Mouse (Mus musculus): ENCODE results near the gene Kif26b. TPM values are rescaled to one million over a fixed set of nuclear protein-coding genes. Genes with fewer than 3 reads are reported as not detected.

Kif26b gene
- polyA plus RNA-seq, 1 experiment from 2014 or later: 4.7 TPM

- Histone ChIP-seq H3K4me1 (peaks cover 16% of the 10 kb centered on the region), H3K4me3 (no peak overlapping the region), H3K9me3 (no peaks in the 10 kb centered on the region), H3K27me3 (ENCODE audit: poor library complexity, severe bottlenecking) (no peaks in the 10 kb centered on the region), H3K27ac (no peak overlapping the region), H3K36me3 (replicated peaks) (no peaks in the 10 kb centered on the region)
- no peak for DNase-seq (ENCODE audit: extremely low spot score, low spot score)
- WGBS: 69% methylated on average over 5 of the region's 5 CpGs
These were observed 132.6 kb downstream of the Kif26b start for GRCm38 (mm10) chr1:178661556-178661955.

GRCm38 (mm10) chr1:178663539-178663938 lies 134.6 kb downstream of the Kif26b start:
- H3K4me3 ChIP-seq: no peak overlapping the region
- no peak for DNase-seq (ENCODE audit: extremely low spot score, low spot score)
- H3K36me3 ChIP-seq (replicated peaks): no peaks in the 10 kb centered on the region
- peaks cover 17% of the 10 kb centered on the region for H3K4me1 ChIP-seq
- no peak overlapping the region for H3K27ac ChIP-seq
- 97% methylated on average over 1 of the region's 1 CpGs for WGBS
- no peaks in the 10 kb centered on the region for H3K27me3 ChIP-seq (ENCODE audit: poor library complexity, severe bottlenecking)
- no peaks in the 10 kb centered on the region for H3K9me3 ChIP-seq

GRCm38 (mm10) chr1:178664271-178664969 lies 135.5 kb downstream of the Kif26b start:
- Histone ChIP-seq H3K4me1 (peaks cover 20% of the 10 kb centered on the region), H3K9me3 (no peaks in the 10 kb centered on the region), H3K27ac (no peak overlapping the region), H3K36me3 (replicated peaks) (no peaks in the 10 kb centered on the region), H3K4me3 (no peak overlapping the region), H3K27me3 (ENCODE audit: poor library complexity, severe bottlenecking) (no peaks in the 10 kb centered on the region)
- 73% methylated on average over 5 of the region's 5 CpGs for WGBS
- DNase-seq (ENCODE audit: extremely low spot score, low spot score): no peak

- DNase-seq (ENCODE audit: extremely low spot score, low spot score): no peak
- Histone ChIP-seq H3K4me3 (no peak overlapping the region), H3K9me3 (no peaks in the 10 kb centered on the region), H3K27ac (no peak overlapping the region), H3K36me3 (replicated peaks) (no peaks in the 10 kb centered on the region), H3K4me1 (peaks cover 18% of the 10 kb centered on the region), H3K27me3 (ENCODE audit: poor library complexity, severe bottlenecking) (no peaks in the 10 kb centered on the region)
- 83% methylated on average over 7 of the region's 7 CpGs for WGBS
These were observed 137.6 kb downstream of the Kif26b start for GRCm38 (mm10) chr1:178666524-178666923.

GRCm38 (mm10) chr1:178667808-178668207 lies 138.9 kb downstream of the Kif26b start:
- 89% methylated on average over 7 of the region's 7 CpGs for WGBS

GRCm38 (mm10) chr1:178668907-178669306 lies 140.0 kb downstream of the Kif26b start:
- no peaks in the 10 kb centered on the region for H3K27me3 ChIP-seq (ENCODE audit: poor library complexity, severe bottlenecking)
- H3K4me3 ChIP-seq: no peak overlapping the region
- no peaks in the 10 kb centered on the region for H3K9me3 ChIP-seq
- H3K36me3 ChIP-seq (replicated peaks): no peaks in the 10 kb centered on the region
- H3K4me1 ChIP-seq: peaks cover 23% of the 10 kb centered on the region
- WGBS: 92% methylated on average over 4 of the region's 4 CpGs
- no peak overlapping the region for H3K27ac ChIP-seq
- DNase-seq (ENCODE audit: extremely low spot score, low spot score): no peak

More at GRCm38 (mm10) chr1:178667808-178668207, 138.9 kb downstream of the Kif26b start:
- DNase-seq (ENCODE audit: extremely low spot score, low spot score): no peak
- Histone ChIP-seq H3K4me3 (no peak overlapping the region), H3K27me3 (ENCODE audit: poor library complexity, severe bottlenecking) (no peaks in the 10 kb centered on the region), H3K4me1 (peaks cover 19% of the 10 kb centered on the region), H3K36me3 (replicated peaks) (no peaks in the 10 kb centered on the region), H3K9me3 (no peaks in the 10 kb centered on the region), H3K27ac (no peak overlapping the region)

- no peak overlapping the region for H3K4me3 ChIP-seq
- WGBS: 63% methylated on average over 7 of the region's 7 CpGs
- H3K27me3 ChIP-seq (ENCODE audit: poor library complexity, severe bottlenecking): no peaks in the 10 kb centered on the region
- DNase-seq (ENCODE audit: extremely low spot score, low spot score): no peak
- no peak overlapping the region for H3K27ac ChIP-seq
- H3K36me3 ChIP-seq (replicated peaks): no peaks in the 10 kb centered on the region
- peaks cover 23% of the 10 kb centered on the region for H3K4me1 ChIP-seq
- H3K9me3 ChIP-seq: no peaks in the 10 kb centered on the region
These were observed 144.1 kb downstream of the Kif26b start for GRCm38 (mm10) chr1:178673051-178673450.

- no peak for DNase-seq (ENCODE audit: extremely low spot score, low spot score)
- no peak overlapping the region for H3K4me3 ChIP-seq
- no peaks in the 10 kb centered on the region for H3K36me3 ChIP-seq (replicated peaks)
- no peak overlapping the region for H3K27ac ChIP-seq
- 84% methylated on average over 2 of the region's 2 CpGs for WGBS
- peaks cover 22% of the 10 kb centered on the region for H3K4me1 ChIP-seq
- H3K27me3 ChIP-seq (ENCODE audit: poor library complexity, severe bottlenecking): no peaks in the 10 kb centered on the region
- H3K9me3 ChIP-seq: no peaks in the 10 kb centered on the region
These were observed 144.6 kb downstream of the Kif26b start for GRCm38 (mm10) chr1:178673506-178673905.

- no peaks in the 10 kb centered on the region for H3K36me3 ChIP-seq (replicated peaks)
- no peak overlapping the region for H3K27ac ChIP-seq
- no peak for DNase-seq (ENCODE audit: extremely low spot score, low spot score)
- H3K4me3 ChIP-seq: no peak overlapping the region
- H3K9me3 ChIP-seq: no peaks in the 10 kb centered on the region
- H3K4me1 ChIP-seq: peaks cover 19% of the 10 kb centered on the region
- H3K27me3 ChIP-seq (ENCODE audit: poor library complexity, severe bottlenecking): no peaks in the 10 kb centered on the region
- WGBS: 95% methylated on average over 3 of the region's 3 CpGs
These were observed 146.8 kb downstream of the Kif26b start for GRCm38 (mm10) chr1:178675542-178676252.

GRCm38 (mm10) chr1:178677160-178677559 lies 148.2 kb downstream of the Kif26b start:
- H3K4me1 ChIP-seq: peaks cover 15% of the 10 kb centered on the region; the same call in 1 of the 2 replicates

GRCm38 (mm10) chr1:178677630-178678221 lies 148.8 kb downstream of the Kif26b start:
- 91% methylated on average over 4 of the region's 4 CpGs for WGBS
- Histone ChIP-seq H3K36me3 (replicated peaks) (no peaks in the 10 kb centered on the region), H3K27ac (no peak overlapping the region), H3K4me3 (no peak overlapping the region), H3K4me1 (peaks cover 13% of the 10 kb centered on the region; the same call in 1 of the 2 replicates), H3K27me3 (ENCODE audit: poor library complexity, severe bottlenecking) (no peaks in the 10 kb centered on the region), H3K9me3 (no peaks in the 10 kb centered on the region)
- DNase-seq (ENCODE audit: extremely low spot score, low spot score): no peak

More at GRCm38 (mm10) chr1:178677160-178677559, 148.2 kb downstream of the Kif26b start:
- no peaks in the 10 kb centered on the region for H3K9me3 ChIP-seq
- no peaks in the 10 kb centered on the region for H3K27me3 ChIP-seq (ENCODE audit: poor library complexity, severe bottlenecking)
- DNase-seq (ENCODE audit: extremely low spot score, low spot score): no peak
- no peak overlapping the region for H3K4me3 ChIP-seq
- no peak overlapping the region for H3K27ac ChIP-seq
- H3K36me3 ChIP-seq (replicated peaks): no peaks in the 10 kb centered on the region
- 74% methylated on average over 12 of the region's 12 CpGs for WGBS

GRCm38 (mm10) chr1:178683631-178684030 lies 154.7 kb downstream of the Kif26b start:
- H3K9me3 ChIP-seq: no peaks in the 10 kb centered on the region
- peaks cover 24% of the 10 kb centered on the region for H3K4me1 ChIP-seq
- H3K27me3 ChIP-seq (ENCODE audit: poor library complexity, severe bottlenecking): no peaks in the 10 kb centered on the region
- 87% methylated on average over 10 of the region's 10 CpGs for WGBS
- no peak overlapping the region for H3K27ac ChIP-seq
- no peaks in the 10 kb centered on the region for H3K36me3 ChIP-seq (replicated peaks)
- no peak for DNase-seq (ENCODE audit: extremely low spot score, low spot score)
- H3K4me3 ChIP-seq: no peak overlapping the region
